Mouse (Mus musculus): ENCODE results near the gene Hrh2.

Hrh2 gene

GRCm38 (mm10) chr13:54263641-54264040, 71.7 kb downstream of the Hrh2 start:
- DNase-seq (ENCODE audit: low read depth, low spot score): no peak

GRCm38 (mm10) chr13:54266472-54266871, 74.5 kb downstream of the Hrh2 start:
- no peak for DNase-seq (ENCODE audit: low read depth, low spot score)

GRCm38 (mm10) chr13:54269087-54269486, 77.2 kb downstream of the Hrh2 start:
- no peak for DNase-seq (ENCODE audit: low read depth, low spot score)

GRCm38 (mm10) chr13:54269628-54270027, 77.7 kb downstream of the Hrh2 start:
- no peak for DNase-seq (ENCODE audit: low read depth, low spot score)

- no peak for DNase-seq (ENCODE audit: low read depth, low spot score)
These were observed 80.1 kb downstream of the Hrh2 start for GRCm38 (mm10) chr13:54272076-54272475.

- DNase-seq (ENCODE audit: low read depth, low spot score): no peak
These were observed 85.5 kb downstream of the Hrh2 start for GRCm38 (mm10) chr13:54277406-54277805.

- DNase-seq (ENCODE audit: low read depth, low spot score): no peak
These were observed 88.4 kb downstream of the Hrh2 start for GRCm38 (mm10) chr13:54280366-54280765.

- no peak for DNase-seq (ENCODE audit: low read depth, low spot score)
These were observed 89.2 kb downstream of the Hrh2 start for GRCm38 (mm10) chr13:54281149-54281548.

GRCm38 (mm10) chr13:54281623-54282022, 89.7 kb downstream of the Hrh2 start:
- no peak for DNase-seq (ENCODE audit: low read depth, low spot score)

GRCm38 (mm10) chr13:54282149-54282860, 90.4 kb downstream of the Hrh2 start:
- no peak for DNase-seq (ENCODE audit: low read depth, low spot score)

GRCm38 (mm10) chr13:54282861-54283206, 90.9 kb downstream of the Hrh2 start:
- DNase-seq (ENCODE audit: low read depth, low spot score): no peak

All from retina, adult 2 months (tissue).